Mouse (Mus musculus): ENCODE measurements around the gene Atp2a3. TPM values are rescaled to one million over a fixed set of nuclear protein-coding genes. Genes with fewer than 3 reads are reported as not detected.
A peak's percentile ranks its signal among the peaks of the same experiment; 100 is the strongest.

Gene Atp2a3
- polyA plus RNA-seq, 1 experiment from 2014 or later: 1.3 TPM

DNA sequence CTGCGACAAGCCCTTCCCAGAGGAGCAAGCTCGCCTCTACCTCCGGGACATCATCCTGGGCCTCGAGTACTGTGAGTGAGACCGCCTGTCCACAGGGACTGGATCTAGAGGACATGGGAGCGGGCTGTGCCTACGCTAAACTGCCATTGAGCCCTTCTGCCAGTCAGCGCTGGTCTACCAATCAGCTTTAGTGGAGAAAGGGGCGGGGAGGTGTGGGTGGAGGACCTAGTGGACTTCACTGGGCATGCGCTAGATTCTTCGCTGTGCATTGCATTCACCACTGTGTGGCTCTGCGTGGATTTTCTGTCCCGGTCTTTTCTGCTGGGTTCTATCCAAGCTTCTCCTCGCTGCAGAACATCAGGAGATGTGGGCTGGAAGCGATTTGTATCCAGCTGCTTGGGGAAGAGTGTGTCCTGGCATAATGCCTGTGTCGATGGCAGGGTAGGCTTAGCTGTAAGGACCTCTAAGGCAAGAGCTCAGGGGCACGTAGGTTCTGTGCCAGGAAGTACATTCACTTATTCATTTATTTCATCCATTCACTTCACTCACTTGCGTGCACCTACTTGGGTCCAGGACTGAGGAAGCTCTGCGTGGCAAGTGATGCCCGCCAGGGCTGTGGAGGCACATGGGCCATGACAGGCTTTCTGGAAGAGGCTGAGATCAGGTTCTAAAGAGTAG, 70.0 kb downstream of the Atp2a3 start:
- ATAC-seq (ENCODE audit: low FRiP score, low read depth): peak; percentile 92
- 23% methylated on average over 20 of the region's 20 CpGs for WGBS

DNA sequence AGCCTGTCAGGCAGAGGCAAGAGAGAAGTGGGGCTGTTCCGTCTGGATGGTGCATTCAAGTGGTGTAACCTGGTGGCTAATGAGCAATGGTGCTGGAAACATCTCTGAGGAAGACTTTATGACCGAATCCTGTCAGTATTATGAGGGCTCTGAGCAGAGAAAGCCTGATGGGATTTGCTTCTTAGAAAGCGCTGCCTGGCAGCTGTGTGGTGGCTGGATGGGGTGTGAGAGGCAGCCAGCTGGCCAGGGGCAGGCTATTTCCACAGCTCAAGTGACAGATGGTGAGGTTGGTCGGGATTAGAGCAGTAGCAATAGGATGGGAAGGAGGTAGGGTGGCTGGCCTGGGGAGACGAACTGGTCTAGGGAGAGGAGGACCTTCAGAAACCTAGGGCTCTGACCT, 70.6 kb downstream of the Atp2a3 start:
- Histone ChIP-seq H3K27ac (peak overlapping the region; percentile 78), H3K4me3 (0 out of 2 replicates have a peak overlapping the region, but pooled peaks have one; percentile 37), H3K36me3 (no peaks in the 10 kb centered on the region), H3K4me2 (replicated peaks) (peak overlapping the region; percentile 70), H3K9ac (peak overlapping the region; percentile 60; the same call in 1 of the 2 replicates), H3K4me1 (peaks cover 9% of the 10 kb centered on the region), H3K9me3 (no peaks in the 10 kb centered on the region), H3K27me3 (no peaks in the 10 kb centered on the region)
- peak; percentile 17 for ATAC-seq (ENCODE audit: low FRiP score, low read depth)
- WGBS: 53% methylated on average over 5 of the region's 5 CpGs

More for the DNA sequence above, 70.0 kb downstream of the Atp2a3 start:
- Histone ChIP-seq H3K9ac (peak overlapping the region; percentile 60), H3K36me3 (no peaks in the 10 kb centered on the region), H3K9me3 (no peaks in the 10 kb centered on the region), H3K27ac (peak overlapping the region; percentile 78), H3K27me3 (no peaks in the 10 kb centered on the region), H3K4me2 (replicated peaks) (peak overlapping the region; percentile 70), H3K4me1 (peaks cover 9% of the 10 kb centered on the region), H3K4me3 (peak overlapping the region; percentile 37)

DNA sequence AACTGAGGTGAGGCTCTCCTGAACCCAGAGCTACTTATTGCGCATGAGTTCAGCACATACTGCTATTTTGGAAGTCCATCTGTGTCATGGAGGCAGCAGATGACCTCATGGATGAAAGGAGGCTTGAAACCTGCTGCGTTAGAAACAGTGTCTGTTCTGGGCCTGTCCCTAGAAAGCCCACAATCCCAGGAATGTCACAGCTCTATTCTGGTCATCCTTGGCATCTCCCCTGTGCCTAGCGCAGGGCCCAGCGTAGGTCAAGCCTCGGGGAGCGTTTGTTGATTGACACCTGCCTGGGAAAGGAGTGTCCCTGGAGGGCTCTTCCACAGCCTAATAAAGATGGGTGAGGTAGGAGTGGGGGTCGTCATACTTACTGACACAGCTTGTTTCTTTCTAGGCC, 75.1 kb downstream of the Atp2a3 start:
- no peak for ATAC-seq (ENCODE audit: low FRiP score, low read depth)
- H3K4me1 ChIP-seq: peaks cover 7% of the 10 kb centered on the region
- H3K4me3 ChIP-seq: no peak overlapping the region
- no peak overlapping the region for H3K9ac ChIP-seq
- no peak overlapping the region for H3K4me2 ChIP-seq (replicated peaks)
- H3K9me3 ChIP-seq: no peaks in the 10 kb centered on the region
- H3K36me3 ChIP-seq: peaks cover 21% of the 10 kb centered on the region; the same call in 1 of the 2 replicates
- no peak overlapping the region for H3K27ac ChIP-seq
- H3K27me3 ChIP-seq: no peaks in the 10 kb centered on the region
- WGBS: 80% methylated on average over 7 of the region's 7 CpGs

DNA sequence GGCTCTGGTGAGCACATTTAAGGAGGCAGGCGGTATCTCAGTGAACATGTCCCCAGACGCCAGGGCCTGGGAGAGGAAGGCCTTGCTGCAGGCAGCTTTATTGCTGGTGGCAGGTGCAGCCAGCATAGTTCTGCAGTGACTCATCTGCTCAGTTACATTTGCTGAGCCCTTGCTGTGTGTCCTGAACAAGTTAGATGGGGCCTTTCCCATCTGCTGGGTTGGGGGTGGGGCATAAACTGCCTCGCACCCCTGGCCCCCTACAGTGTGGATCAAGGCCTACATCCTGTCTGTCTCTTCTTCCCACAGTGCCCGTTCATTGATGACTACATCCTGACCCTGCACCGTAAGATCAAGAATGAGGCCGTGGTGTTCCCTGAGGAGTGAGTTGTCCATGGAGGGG, 75.9 kb downstream of the Atp2a3 start:
- H3K4me1 ChIP-seq: no peaks in the 10 kb centered on the region; the same call in 1 of the 2 replicates
- H3K36me3 ChIP-seq: peaks cover 22% of the 10 kb centered on the region; the same call in 1 of the 2 replicates
- no peak overlapping the region for H3K9ac ChIP-seq
- WGBS: 57% methylated on average over 6 of the region's 6 CpGs
- H3K4me2 ChIP-seq (replicated peaks): no peak overlapping the region
- H3K9me3 ChIP-seq: no peaks in the 10 kb centered on the region
- peak; percentile 45 for ATAC-seq (ENCODE audit: low FRiP score, low read depth)
- H3K27ac ChIP-seq: no peak overlapping the region
- no peak overlapping the region for H3K4me3 ChIP-seq
- no peaks in the 10 kb centered on the region for H3K27me3 ChIP-seq

DNA sequence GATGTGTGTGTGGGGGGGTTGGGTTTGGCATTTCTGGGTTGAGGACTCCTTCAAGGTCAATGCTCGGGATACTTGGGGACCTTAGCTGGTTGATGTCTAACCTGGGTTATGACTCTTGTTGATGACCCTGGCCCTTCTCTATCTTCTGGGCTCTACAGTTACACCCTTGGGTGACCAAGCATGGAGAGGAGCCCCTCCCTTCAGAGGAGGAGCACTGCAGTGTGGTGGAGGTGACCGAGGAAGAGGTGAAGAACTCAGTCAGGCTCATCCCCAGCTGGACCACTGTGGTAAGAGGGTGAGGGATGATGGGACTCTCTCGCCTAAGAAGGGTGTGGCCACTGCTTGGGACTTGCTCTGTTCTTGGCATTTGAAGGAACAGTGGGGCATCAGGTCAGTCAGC, 76.7 kb downstream of the Atp2a3 start:
- 89% methylated on average over 3 of the region's 3 CpGs for WGBS
- Histone ChIP-seq H3K9ac (no peak overlapping the region), H3K4me2 (replicated peaks) (no peak overlapping the region), H3K36me3 (peaks cover 22% of the 10 kb centered on the region; the same call in 1 of the 2 replicates), H3K27me3 (no peaks in the 10 kb centered on the region), H3K9me3 (no peaks in the 10 kb centered on the region), H3K4me1 (no peaks in the 10 kb centered on the region), H3K27ac (no peak overlapping the region), H3K4me3 (no peak overlapping the region)
- no peak for ATAC-seq (ENCODE audit: low FRiP score, low read depth)

DNA sequence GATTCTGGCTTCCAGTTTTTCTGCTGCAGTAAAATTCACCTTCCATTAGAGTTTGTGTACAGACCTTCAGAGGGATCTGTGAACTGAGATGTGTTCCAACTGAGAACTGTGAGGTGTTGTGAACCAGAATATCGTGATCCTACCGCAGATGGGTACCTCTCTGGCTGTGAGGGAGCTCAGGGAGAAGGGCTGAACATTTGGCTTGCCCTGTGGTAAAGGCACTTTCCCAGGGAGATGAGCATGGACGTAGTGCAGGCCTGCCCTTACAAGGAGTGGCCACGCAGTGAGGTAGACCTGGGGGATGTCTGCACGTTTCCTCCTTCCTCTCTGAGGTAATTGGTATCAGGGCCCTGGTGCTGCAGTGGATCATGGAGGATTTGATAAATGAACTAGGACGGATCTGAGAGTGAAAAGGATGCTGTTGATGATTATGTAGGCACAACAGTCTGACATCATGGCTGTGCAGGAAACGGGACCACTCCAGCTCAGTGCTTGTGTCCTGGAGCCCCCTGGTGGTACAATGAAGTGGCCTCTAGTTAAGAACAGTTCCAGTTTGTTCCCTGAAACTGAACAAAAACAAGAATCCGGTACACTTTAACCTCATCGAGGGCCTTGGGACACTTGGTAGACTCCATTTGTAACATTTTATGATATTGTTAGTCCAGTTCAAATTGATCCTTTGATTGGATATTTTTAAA, 78.3 kb downstream of the Atp2a3 start:
- peak; percentile 52; the same call in 1 of the 2 replicates for ATAC-seq (ENCODE audit: low FRiP score, low read depth)
- no peak overlapping the region for H3K4me3 ChIP-seq

More for the DNA sequence above, 78.3 kb downstream of the Atp2a3 start:
- Histone ChIP-seq H3K4me2 (replicated peaks) (no peak overlapping the region), H3K9ac (no peak overlapping the region), H3K9me3 (no peaks in the 10 kb centered on the region), H3K36me3 (peaks cover 22% of the 10 kb centered on the region; the same call in 1 of the 2 replicates), H3K4me1 (0 out of 2 replicates have a peak, but pooled peaks cover 7% of the 10 kb centered on the region), H3K27me3 (no peaks in the 10 kb centered on the region), H3K27ac (no peak overlapping the region)
- 61% methylated on average over 9 of the region's 9 CpGs for WGBS

Small RNA genes lying within 50 kb of the gene (microRNA-seq; reads per million reads assigned to microRNA genes)
- gene Gm44467: not detected

Other genes with a start within 250 kb of the Atp2a3 start
- 6.5 and 6.7 TPM in 2 replicates for gene Cyb5d2, start 165.0 kb upstream of the Atp2a3 start, polyA plus RNA-seq (2015; fragmentation: Nextera tagmentation; extraction: Ambion mirVana)
- gene Zzef1, start 164.9 kb upstream of the Atp2a3 start, polyA plus RNA-seq (2015; fragmentation: Nextera tagmentation; extraction: Ambion mirVana): 9.2 and 10.4 TPM in 2 replicates
- 0.84 and 1.0 TPM in 2 replicates for gene P2rx1, start 37.9 kb downstream of the Atp2a3 start, polyA plus RNA-seq (2015; fragmentation: Nextera tagmentation; extraction: Ambion mirVana)
- gene Camkk1, start 57.8 kb downstream of the Atp2a3 start, polyA plus RNA-seq (2015; fragmentation: Nextera tagmentation; extraction: Ambion mirVana): 11.3 and 12.7 TPM in 2 replicates
- 14.0 and 14.5 TPM in 2 replicates for gene Ncbp3, start 86.6 kb downstream of the Atp2a3 start, polyA plus RNA-seq (2015; fragmentation: Nextera tagmentation; extraction: Ambion mirVana)
- gene Itgae, start 129.4 kb downstream of the Atp2a3 start, polyA plus RNA-seq (2015; fragmentation: Nextera tagmentation; extraction: Ambion mirVana): 0.32 and 0.57 TPM in 2 replicates
- gene Haspin, start 177.1 kb downstream of the Atp2a3 start, polyA plus RNA-seq (2015; fragmentation: Nextera tagmentation; extraction: Ambion mirVana): 14.5 and 15.5 TPM in 2 replicates
- 0.70 and 0.89 TPM in 2 replicates for gene P2rx5, start 199.3 kb downstream of the Atp2a3 start, polyA plus RNA-seq (2015; fragmentation: Nextera tagmentation; extraction: Ambion mirVana)
- gene Emc6, start 215.9 kb downstream of the Atp2a3 start, polyA plus RNA-seq (2015; fragmentation: Nextera tagmentation; extraction: Ambion mirVana): 96.7 and 98.9 TPM in 2 replicates
- gene Tax1bp3, start 215.9 kb downstream of the Atp2a3 start, polyA plus RNA-seq (2015; fragmentation: Nextera tagmentation; extraction: Ambion mirVana): 244 and 248 TPM in 2 replicates
- gene Ctns, start 237.9 kb downstream of the Atp2a3 start, polyA plus RNA-seq (2015; fragmentation: Nextera tagmentation; extraction: Ambion mirVana): 26.0 and 26.3 TPM in 2 replicates
- 1.9 and 2.6 TPM in 2 replicates for gene Shpk, start 238.3 kb downstream of the Atp2a3 start, polyA plus RNA-seq (2015; fragmentation: Nextera tagmentation; extraction: Ambion mirVana)

All from limb, embryonic 13.5 days (tissue).